Mouse (Mus musculus): ENCODE results near the gene Nostrin. TPM values are rescaled to one million over a fixed set of nuclear protein-coding genes. Genes with fewer than 3 reads are reported as not detected.

The Nostrin gene
- total RNA-seq, 1 experiment from 2014 or later = not detected

DNA sequence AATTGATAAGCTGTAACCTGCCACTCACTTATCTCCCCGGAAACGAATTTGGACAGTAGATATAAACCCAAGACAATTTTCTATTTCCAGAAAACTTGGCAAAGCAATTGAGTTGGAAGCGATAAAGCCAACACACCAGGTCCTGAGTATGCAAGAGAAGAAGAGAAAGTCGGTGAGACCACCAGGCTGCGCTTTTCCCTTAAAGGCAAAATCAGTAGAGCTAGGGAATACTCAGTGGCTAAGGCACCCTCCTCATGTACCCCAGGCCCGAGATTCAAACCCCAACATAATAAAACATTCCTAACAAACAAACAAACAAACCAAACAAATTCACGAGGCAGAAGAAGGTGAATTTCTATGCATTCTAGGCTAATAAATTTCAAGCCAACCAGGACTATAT lies 20.7 kb downstream of the Nostrin start:
- ATAC-seq (replicated peaks in 1 of 2; ENCODE audit: insufficient read depth in 1 of 2, low FRiP score in 2 of 2, low TSS enrichment in 1 of 2, low read depth in 1 of 2, poor library complexity in 2 of 2, severe bottlenecking in 2 of 2) = no peak

DNA sequence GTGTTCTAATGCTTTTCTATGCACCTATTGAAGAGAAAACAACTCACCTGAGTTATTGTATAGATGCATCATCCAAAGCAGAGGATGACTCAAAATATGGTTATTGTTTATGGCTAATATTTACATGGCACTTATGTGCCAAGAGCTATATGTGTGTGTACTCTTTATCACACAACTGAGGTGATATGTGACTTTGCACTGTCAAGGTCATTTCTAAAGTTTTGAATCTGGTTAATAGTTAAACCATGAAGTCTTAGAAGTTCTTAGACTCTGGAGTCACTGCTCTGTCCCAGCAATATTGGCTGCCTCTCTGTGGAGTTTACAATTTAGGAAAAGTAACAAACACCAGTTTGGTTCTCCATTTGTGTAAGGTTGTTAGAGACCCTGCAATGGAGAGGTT lies 23.3 kb downstream of the Nostrin start:
- no peak for ATAC-seq (replicated peaks in 1 of 2; ENCODE audit: insufficient read depth in 1 of 2, low FRiP score in 2 of 2, low TSS enrichment in 1 of 2, low read depth in 1 of 2, poor library complexity in 2 of 2, severe bottlenecking in 2 of 2)

- no peak for ATAC-seq (replicated peaks in 1 of 2; ENCODE audit: insufficient read depth in 1 of 2, low FRiP score in 2 of 2, low TSS enrichment in 1 of 2, low read depth in 1 of 2, poor library complexity in 2 of 2, severe bottlenecking in 2 of 2)
Measured at GRCm38 (mm10) chr2:69170395-69171077, 34.9 kb downstream of the Nostrin start.

DNA sequence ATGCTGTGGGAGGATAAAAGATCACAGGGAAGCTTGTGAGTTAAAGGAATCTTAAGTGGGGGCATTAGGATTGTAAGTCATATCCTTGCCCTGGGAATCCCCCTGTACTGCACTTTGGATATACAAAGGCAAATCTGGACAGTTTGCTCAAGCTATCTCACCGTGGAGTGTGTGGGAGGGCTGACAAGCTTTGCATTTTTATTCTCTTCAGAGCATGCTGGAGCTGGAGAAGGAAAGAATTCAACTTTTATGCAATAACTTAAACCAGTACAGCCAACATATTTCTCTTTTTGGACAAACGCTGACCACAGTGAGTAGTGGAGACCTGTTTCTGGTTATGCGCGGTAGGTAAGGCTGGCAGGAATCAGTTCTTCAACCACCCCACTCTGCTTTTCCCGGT lies 39.7 kb downstream of the Nostrin start:
- no peak for ATAC-seq (replicated peaks in 1 of 2; ENCODE audit: insufficient read depth in 1 of 2, low FRiP score in 2 of 2, low TSS enrichment in 1 of 2, low read depth in 1 of 2, poor library complexity in 2 of 2, severe bottlenecking in 2 of 2)

GRCm38 (mm10) chr2:69179721-69180120 lies 44.1 kb downstream of the Nostrin start:
- no peak for ATAC-seq (replicated peaks in 1 of 2; ENCODE audit: insufficient read depth in 1 of 2, low FRiP score in 2 of 2, low TSS enrichment in 1 of 2, low read depth in 1 of 2, poor library complexity in 2 of 2, severe bottlenecking in 2 of 2)

- ATAC-seq (replicated peaks in 1 of 2; ENCODE audit: insufficient read depth in 1 of 2, low FRiP score in 2 of 2, low TSS enrichment in 1 of 2, low read depth in 1 of 2, poor library complexity in 2 of 2, severe bottlenecking in 2 of 2) = no peak
Measured at GRCm38 (mm10) chr2:69187990-69188389, 52.4 kb downstream of the Nostrin start.

DNA sequence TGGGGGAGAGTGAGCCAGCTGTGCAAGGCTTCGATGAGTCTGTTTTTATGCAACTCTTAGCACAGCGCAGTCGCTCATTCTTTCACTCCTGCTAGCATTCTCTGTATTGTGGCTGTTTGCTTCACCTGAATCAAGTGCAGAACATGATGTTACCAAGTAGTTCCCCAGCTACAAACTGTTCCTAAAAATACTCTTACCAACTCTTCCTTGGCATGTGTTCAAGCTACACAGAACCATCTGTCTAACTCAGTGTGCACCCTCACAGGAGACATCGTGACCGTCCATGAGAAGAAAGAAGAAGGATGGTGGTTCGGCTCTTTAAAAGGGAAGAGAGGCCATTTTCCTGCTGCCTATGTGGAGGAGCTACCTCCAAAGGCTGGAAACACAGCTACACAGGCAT lies 53.1 kb downstream of the Nostrin start:
- ATAC-seq (replicated peaks in 1 of 2; ENCODE audit: insufficient read depth in 1 of 2, low FRiP score in 2 of 2, low TSS enrichment in 1 of 2, low read depth in 1 of 2, poor library complexity in 2 of 2, severe bottlenecking in 2 of 2) = no peak

- no peak for ATAC-seq (replicated peaks in 1 of 2; ENCODE audit: insufficient read depth in 1 of 2, low FRiP score in 2 of 2, low TSS enrichment in 1 of 2, low read depth in 1 of 2, poor library complexity in 2 of 2, severe bottlenecking in 2 of 2)
Measured at GRCm38 (mm10) chr2:69189222-69189621, 53.6 kb downstream of the Nostrin start.

DNA sequence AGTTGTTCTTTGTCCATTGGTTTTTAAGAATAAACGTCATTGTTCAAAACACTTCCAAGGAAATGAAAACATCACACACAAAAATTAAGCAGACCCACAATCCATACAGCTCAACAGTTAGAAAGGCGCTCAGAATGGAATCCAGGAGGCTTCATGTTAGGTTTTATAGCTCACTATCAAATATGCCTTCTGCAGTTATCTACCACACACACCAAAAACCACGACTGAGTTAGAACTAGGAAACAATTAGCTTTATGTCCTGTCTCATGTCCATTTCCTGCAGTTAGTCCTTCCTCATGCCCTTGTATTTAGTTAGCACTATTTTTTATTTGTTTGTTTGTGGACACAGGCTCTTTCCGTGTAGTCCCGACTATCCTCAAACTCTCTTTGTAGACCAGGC lies 55.5 kb downstream of the Nostrin start:
- no peak for ATAC-seq (replicated peaks in 1 of 2; ENCODE audit: insufficient read depth in 1 of 2, low FRiP score in 2 of 2, low TSS enrichment in 1 of 2, low read depth in 1 of 2, poor library complexity in 2 of 2, severe bottlenecking in 2 of 2)

DNA sequence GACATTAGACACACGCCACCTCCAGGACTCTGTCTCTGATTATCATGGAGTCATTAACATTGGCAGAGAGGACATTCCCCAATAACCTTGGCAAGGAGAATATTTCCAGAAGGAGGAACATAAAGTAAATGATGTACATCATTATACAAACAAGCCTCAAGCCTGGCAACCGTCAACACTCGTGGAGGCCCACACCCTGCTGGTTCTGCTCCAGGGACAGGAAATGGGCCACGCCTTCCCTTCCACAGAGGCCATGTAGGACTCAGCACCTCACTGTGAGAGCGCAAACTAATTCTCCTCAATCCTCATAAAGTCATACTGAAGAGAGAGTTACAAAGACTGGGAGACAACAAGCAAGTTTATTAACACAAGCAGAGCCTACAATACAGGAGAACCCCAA lies 58.0 kb downstream of the Nostrin start:
- no peak for ATAC-seq (replicated peaks in 1 of 2; ENCODE audit: insufficient read depth in 1 of 2, low FRiP score in 2 of 2, low TSS enrichment in 1 of 2, low read depth in 1 of 2, poor library complexity in 2 of 2, severe bottlenecking in 2 of 2)

DNA sequence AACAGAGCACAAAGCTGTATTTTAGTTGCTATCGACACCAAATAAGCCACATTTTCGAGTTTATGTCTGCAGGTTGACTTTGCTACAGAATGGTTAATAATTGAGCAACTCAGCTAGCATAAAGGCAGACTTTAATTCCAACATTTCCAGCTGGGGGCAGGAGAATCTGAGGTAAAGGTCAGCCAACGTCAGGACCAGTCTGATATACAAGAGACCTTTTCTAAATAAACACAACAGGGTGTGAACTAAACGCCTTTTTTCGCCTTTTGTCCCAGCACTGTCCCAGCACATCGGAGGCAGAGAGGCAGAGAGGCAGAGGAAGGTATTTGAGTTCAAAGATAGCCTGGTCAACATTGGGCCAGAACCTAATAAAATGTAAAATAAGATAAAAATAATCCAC lies 69.6 kb downstream of the Nostrin start:
- ATAC-seq (replicated peaks in 1 of 2; ENCODE audit: insufficient read depth in 1 of 2, low FRiP score in 2 of 2, low TSS enrichment in 1 of 2, low read depth in 1 of 2, poor library complexity in 2 of 2, severe bottlenecking in 2 of 2) = no peak

- peak; percentile 100 for ATAC-seq (replicated peaks in 1 of 2; ENCODE audit: insufficient read depth in 1 of 2, low FRiP score in 2 of 2, low TSS enrichment in 1 of 2, low read depth in 1 of 2, poor library complexity in 2 of 2, severe bottlenecking in 2 of 2)
Measured at GRCm38 (mm10) chr2:69205791-69206351, 70.3 kb downstream of the Nostrin start, which contains the start of gene Spc25. Gene Spc25, minus strand, starts transcription at chr2:69206194.

DNA sequence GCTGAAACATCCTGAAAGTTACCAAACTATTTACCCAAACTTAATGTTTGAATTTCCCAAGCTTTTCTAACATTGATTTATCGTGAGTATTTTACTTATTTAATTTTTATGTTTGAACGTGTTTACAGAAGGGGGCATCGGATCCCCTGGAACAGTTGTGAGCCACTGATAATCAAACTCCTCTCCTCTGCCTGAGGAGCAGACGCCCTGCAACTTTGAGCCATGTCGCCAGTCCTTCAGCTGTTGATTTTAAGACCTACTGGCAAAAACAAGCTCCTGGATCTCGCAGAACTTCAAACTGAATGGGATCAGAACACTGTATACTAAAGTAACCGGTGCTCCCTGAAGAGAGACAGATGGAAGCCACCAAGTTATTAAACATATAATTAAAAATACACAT lies 70.9 kb downstream of the Nostrin start:
- ATAC-seq (replicated peaks in 1 of 2; ENCODE audit: insufficient read depth in 1 of 2, low FRiP score in 2 of 2, low TSS enrichment in 1 of 2, low read depth in 1 of 2, poor library complexity in 2 of 2, severe bottlenecking in 2 of 2) = no peak

- no peak for ATAC-seq (replicated peaks in 1 of 2; ENCODE audit: insufficient read depth in 1 of 2, low FRiP score in 2 of 2, low TSS enrichment in 1 of 2, low read depth in 1 of 2, poor library complexity in 2 of 2, severe bottlenecking in 2 of 2)
Measured at GRCm38 (mm10) chr2:69209684-69210083, 74.1 kb downstream of the Nostrin start.

DNA sequence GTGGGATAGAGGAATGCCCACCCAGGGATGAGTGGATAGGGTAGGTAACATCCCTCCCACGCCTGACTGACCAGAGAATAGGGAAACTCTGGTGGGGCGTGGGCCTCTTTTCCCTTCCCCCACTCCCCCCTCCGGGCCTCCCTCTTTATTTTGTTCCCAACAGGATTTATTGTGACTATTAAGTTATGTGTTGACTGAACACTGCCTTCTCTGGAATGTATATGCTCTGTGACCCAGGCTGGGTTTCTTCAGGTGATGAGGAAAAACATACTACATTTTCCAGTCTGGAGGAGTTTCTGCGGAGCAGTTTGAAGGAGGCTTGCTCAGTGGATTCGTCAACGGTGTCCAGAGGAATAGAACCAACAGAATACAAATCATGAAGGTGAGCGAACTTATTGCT lies 75.2 kb downstream of the Nostrin start, which contains the start of gene G6pc2:
Gene G6pc2 (plus strand): TSS at position 301 of the 400 bp plus-strand sequence.
- ATAC-seq (replicated peaks in 1 of 2; ENCODE audit: insufficient read depth in 1 of 2, low FRiP score in 2 of 2, low TSS enrichment in 1 of 2, low read depth in 1 of 2, poor library complexity in 2 of 2, severe bottlenecking in 2 of 2) = no peak

GRCm38 (mm10) chr2:69212652-69213051 lies 77.1 kb downstream of the Nostrin start:
- ATAC-seq (replicated peaks in 1 of 2; ENCODE audit: insufficient read depth in 1 of 2, low FRiP score in 2 of 2, low TSS enrichment in 1 of 2, low read depth in 1 of 2, poor library complexity in 2 of 2, severe bottlenecking in 2 of 2) = no peak

DNA sequence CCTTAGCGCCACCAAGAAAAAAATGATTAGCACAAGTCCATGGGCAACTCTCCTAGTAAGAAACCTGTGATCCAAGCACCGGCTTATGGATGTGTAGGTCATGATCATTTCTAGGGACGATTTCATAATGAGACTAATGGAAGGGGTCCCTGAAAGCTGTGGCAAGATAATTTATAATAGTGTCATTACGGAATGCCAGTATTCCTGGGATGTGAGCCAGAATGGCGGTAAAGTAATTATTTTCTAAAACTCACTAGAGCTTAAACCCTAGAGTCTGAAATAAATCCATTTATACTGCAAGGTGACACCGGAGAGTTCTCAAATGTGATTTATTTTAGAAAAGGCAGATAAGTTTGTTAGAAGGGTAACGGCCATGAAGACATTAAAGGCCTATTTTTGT lies 79.6 kb downstream of the Nostrin start:
- ATAC-seq (replicated peaks in 1 of 2; ENCODE audit: insufficient read depth in 1 of 2, low FRiP score in 2 of 2, low TSS enrichment in 1 of 2, low read depth in 1 of 2, poor library complexity in 2 of 2, severe bottlenecking in 2 of 2) = no peak

DNA sequence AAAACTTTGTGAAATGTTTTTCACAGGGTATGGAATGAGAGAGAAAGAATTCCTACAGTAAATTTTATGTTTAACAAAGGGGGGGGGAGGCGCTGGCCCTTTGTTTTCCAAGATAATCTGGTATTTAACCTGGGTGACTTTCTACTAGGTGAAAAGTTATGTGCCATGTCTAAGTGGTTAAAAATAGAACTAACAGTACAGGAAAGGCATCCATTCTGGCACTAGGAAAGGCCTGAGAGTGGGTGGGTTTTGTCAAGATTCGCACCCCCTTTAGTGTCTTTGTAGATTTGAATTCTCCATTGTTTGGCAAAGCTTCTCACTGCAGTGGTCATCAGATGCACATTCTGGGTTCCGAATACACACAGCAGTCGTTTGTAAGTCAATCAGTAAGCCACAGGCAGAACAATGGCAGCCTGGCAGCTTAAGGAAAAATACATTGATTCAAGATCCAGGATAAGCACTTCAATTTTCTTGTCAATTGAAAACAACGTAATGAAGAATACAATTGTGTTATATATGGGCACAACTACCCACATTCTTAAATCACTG lies 86.3 kb downstream of the Nostrin start:
- no peak for ATAC-seq (replicated peaks in 1 of 2; ENCODE audit: insufficient read depth in 1 of 2, low FRiP score in 2 of 2, low TSS enrichment in 1 of 2, low read depth in 1 of 2, poor library complexity in 2 of 2, severe bottlenecking in 2 of 2)

GRCm38 (mm10) chr2:69222815-69223214 lies 87.2 kb downstream of the Nostrin start:
- no peak for ATAC-seq (replicated peaks in 1 of 2; ENCODE audit: insufficient read depth in 1 of 2, low FRiP score in 2 of 2, low TSS enrichment in 1 of 2, low read depth in 1 of 2, poor library complexity in 2 of 2, severe bottlenecking in 2 of 2)

All from hematopoietic stem cell, adult 5-6 weeks (primary cell).